Mouse (Mus musculus) cerebellum, postnatal 4 days (tissue): Measurements from ENCODE around the gene Trnp1.
"Not testable (repeated sequence)": the region's sequence is repeated elsewhere in the genome, so short reads cannot be mapped to it uniquely, and the experiment has no call there.

ENCODE experiments used
- DNase-seq, 2 experiments: peaks; one replicate each; pipeline ENCODE4 v3.0.0; 2022; ENCODE audit warnings: low spot score in 2 of 2, mixed read lengths in 1 of 2

Trnp1 gene

GRCm38 (mm10) chr4:133498160-133498724 is at the start of gene Trnp1:
Gene Trnp1, minus strand, starts transcription at chr4:133498550.
- peak; percentile 54 to 73 for DNase-seq

DNA sequence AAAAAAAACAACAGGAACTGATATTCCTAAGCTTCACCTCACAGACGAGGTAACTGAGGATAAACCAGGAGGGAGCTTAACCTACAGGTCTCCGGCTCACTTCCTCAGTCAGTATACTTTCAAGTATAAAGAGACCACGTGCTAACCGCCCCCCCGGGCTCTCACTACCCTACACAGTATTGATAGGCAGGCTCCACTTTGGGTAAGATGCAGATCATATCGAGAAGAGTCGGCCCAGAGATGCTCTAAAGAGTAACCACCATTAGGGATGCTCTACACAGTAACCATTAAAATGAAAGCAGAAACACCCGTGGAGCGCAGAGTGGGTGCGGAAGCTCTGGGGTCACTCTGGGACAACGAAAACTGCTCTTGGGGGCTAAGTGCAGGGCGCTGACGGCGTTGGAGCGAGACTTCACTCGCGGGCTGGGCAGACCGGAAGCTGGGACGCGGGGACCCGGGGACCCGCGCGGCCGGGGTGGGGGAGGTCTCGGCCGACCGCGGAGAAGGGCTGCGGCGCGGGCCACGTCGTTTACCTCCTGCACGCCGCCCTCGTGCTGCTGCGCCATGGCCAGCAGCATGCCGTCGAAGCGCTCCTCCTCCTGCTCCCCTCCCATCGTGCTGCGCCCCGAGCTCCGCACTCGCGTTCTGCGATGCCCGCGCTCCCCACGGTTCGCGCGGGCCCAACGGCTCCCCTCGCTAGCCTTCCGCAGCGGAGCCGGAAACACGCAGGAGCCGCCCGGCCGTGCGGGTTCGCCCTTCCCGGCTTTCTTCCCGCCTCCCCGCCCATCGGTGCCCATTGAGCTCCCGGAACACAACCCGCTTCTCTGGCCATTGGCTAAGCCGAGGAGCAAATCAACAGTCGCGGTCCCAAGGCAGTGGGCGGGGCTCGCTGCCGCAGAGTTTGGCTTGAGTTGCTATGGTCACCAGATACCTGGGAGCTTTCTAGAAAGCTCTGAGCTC is 47.2 kb upstream of the Trnp1 start, which contains the start of gene Nudc:
Nudc (minus strand) TSS at position 725 of the 960 bp plus-strand sequence.
- peak; percentile 92 to 94 for DNase-seq

GRCm38 (mm10) chr4:133536652-133537051 is 38.3 kb upstream of the Trnp1 start:
- DNase-seq, result no peak

GRCm38 (mm10) chr4:133536081-133536480 is 37.7 kb upstream of the Trnp1 start:
- no peak for DNase-seq

GRCm38 (mm10) chr4:133532777-133533176 is 34.4 kb upstream of the Trnp1 start:
- DNase-seq, result no peak

- DNase-seq, result no peak
Observed at GRCm38 (mm10) chr4:133527788-133528187, 29.4 kb upstream of the Trnp1 start.

- DNase-seq, result no peak
Observed at GRCm38 (mm10) chr4:133521502-133521901, 23.2 kb upstream of the Trnp1 start.

DNA sequence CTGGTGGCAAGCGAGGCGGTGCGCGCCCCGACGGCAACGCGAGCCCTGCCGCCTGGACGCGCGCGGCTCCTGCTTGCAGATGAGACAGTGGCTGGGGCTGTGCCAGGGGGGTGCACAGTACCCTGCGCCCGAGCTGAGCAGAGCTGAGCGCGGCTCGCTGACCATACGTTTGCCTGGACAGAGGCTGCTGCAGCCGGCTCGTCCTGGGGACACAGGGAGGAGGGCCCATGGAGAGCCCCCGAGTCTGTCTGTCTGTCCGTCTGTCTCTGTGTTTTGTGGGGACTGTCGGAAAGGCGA is 21.0 kb upstream of the Trnp1 start:
- no peak for DNase-seq

DNA sequence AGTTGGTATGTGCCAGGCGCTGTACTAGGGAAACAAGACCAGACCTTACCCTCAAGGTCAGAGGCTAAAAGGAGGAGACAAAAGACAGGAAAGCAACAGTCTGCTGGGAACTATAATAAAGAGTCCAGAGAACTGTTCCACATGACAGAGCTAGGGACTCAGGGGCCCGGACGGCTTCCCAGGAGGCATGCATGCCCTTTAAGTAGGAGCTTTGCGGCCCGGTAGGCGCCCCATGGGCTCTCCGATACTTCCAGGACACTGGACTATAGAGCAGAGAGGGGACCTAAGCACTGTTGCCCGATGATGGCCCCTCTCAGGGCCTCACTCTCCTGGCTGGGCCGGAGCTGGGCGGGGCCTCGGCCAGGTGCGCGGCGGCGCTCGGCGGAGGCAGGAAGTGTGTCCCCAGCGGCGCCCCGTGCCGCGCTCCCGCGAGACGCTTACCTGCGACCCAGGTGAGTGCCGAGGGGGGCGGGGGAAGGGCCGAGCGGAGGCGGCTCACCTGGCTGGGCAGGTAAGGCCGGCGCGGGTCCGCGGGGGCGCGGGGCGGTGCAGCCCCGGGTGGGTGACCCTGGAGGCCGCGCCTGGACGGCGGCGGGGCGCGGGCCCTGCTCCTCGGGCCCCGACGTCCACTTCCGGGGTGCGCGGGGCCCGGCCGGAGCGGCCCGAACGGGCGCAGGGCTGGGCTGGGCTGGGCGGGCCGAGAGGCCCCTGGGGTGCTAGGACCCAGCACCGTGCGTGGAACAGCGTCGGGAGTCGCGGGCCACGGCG is 20.4 kb upstream of the Trnp1 start, which contains the start of gene Kdf1:
Kdf1 (plus strand) TSS at position 363 of the 768 bp plus-strand sequence.
- no peak for DNase-seq

DNA sequence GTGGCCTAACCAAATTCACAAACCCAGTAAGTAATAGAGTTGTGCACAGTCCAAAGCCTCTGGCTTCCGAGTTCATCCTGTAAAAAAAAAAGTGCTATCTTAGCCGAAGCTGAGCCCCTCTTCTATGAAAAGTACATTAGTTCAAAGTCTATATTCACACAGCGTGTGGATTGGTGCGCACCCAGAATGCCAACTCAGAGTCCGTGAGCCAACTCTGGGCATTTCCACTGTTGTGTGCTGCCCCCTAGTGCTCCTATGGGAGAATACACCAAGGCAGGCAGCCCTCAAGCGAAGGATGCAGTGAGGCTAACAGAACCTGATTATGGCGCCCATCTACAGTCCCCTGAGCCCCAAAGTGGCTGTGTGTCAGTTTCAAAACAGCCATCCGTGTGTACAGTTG is 14.6 kb upstream of the Trnp1 start:
- DNase-seq, result peak; percentile 53 to 83

DNA sequence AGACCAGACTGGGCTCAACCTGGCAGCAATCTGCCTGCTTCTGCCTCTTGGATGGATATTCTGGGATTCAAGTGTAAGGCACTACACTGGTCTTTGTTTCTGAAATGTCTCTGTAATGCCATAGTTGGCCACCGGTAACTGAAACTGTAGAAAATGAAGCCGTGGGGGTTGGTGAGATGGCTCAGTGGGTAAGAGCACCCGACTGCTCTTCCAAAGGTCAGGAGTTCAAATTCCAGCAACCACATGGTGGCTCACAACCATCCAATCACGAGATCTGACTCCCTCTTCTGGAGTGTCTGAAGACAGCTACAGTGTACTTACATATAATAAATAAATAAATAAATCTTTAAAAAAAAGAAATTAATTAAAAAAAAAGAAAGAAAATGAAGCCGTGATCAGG is 14.2 kb upstream of the Trnp1 start:
- DNase-seq, result not testable (repeated sequence)

DNA sequence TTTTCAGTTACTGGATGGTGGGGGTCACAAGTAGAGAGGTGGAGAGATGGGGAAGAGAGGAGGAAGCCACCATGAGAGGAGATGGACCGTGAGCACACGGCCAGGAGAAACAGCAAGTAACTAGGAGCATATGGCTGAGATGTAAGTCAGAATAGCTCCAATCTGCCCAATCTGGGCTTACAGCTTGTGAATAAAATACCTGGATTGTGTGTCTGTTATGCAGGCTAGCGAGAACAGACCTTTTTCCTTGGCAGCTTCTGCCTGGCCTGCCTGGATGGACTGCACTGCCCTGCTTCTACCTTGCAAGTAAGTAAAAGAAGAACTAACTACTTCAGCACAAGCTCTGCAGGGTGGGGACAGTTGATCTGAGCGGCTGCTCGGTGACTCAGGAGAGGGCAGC is 12.7 kb upstream of the Trnp1 start:
- no peak for DNase-seq

DNA sequence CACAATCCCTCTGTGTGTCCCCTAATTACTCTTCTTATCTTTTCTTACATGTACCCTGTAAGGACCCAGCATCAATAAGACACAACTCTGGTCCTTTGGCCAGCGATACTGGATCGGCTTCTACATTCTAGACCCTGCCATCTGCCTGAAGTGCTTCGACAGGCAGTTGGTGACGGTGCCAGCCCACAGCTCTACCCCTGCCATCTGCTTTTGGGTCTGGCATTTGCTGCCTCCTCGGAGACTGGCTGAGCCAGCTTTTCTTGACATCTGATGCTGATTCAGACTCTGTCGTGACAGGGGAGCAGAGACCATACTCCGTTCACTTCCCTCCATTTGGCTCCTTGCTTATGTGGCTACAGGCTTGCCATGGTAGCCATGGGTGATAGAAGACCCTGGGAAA is 10.6 kb upstream of the Trnp1 start:
- peak in 1 of 2 experiments; percentile 67 for DNase-seq

GRCm38 (mm10) chr4:133506573-133506972 is 8.2 kb upstream of the Trnp1 start:
- no peak for DNase-seq

DNA sequence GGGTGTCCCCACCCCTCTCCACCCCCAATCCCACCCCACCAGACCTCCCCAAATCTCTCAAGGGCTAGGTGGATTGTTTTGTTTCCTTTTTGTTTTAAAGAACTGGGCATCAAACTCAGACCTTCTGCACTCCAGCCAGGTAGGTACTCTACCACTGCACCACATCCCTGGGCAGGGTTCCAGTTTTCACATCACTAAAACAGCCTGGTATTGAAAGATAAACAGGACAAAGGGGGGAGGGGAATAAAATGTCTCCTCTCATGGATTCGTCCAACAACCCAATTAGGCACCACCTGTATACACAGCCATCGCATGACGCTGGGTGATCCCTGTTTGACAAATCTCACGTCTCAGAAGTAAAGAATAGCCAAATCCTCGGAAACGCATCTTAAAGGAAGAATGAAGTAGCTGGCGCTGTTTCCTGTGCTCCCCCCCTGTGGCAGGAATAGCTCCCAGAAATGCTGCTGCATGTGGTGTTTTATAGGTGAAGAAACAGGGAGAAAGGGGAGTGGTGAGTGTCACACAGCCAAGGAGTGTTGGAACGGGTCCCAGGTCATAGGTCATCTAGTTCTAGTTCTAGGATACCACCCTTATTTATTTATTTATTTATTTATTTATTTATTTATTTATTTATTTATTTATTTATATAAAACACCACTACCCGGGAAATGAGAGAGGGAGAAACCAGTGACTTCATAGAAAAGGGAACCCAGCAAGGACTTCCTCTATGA is 6.6 kb upstream of the Trnp1 start:
- no peak for DNase-seq

GRCm38 (mm10) chr4:133504300-133504699 is 6.0 kb upstream of the Trnp1 start:
- DNase-seq, result no peak

DNA sequence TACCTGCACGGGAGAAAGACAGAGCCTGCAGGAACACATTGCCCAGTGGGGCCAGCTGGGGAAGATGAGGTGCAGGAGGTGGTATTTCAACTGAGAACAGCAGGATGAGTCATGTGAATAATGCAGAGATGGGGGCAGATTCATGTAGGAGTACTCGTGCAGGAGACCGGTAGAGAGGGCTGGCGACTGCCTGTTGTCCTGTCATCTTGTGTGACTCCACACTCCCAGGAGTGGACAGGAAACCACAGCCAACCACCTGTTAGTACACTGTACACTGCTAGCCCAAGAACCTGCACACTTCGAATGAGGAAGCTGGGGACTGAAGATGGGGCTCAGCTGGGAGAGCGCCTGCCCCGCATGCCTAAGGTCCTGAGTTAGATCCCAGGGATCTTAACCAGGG is 3.2 kb upstream of the Trnp1 start:
- DNase-seq, result no peak

GRCm38 (mm10) chr4:133497461-133498159 is 740 bp downstream of the Trnp1 start:
- DNase-seq, result no peak

GRCm38 (mm10) chr4:133496738-133497445 is 1.5 kb downstream of the Trnp1 start:
- DNase-seq, result no peak

DNA sequence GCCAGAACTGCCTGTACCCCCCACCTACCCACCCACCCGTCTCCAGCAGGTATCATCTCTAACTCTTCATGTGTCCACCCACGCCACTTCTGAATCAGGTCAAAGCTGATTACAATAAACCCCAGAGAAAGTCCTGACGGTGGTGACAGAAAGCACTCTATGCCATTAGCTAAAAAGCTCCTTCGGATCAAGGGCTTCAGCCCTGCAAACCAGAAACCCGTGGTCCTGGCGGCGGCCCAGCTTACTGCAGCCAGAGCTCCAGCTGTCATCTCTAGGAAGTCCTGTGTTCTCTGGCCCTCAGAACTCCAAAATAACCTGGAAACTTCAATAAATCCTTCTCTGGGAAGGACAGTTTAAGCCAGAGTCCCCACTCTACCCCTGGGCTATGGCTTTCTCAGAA is 2.6 kb downstream of the Trnp1 start:
- peak in 1 of 2 experiments; percentile 55 for DNase-seq
